Mouse (Mus musculus) naive thymus-derived CD4-positive, alpha-beta T cell, adult 2 months (primary cell): Measurements from ENCODE around the gene Fxyd1.

ENCODE experiments used
- DNase-seq: peaks from one replicate; pipeline ENCODE4 v3.0.0-alpha.2; 2011; ENCODE audit warnings: low read depth

The Fxyd1 gene

GRCm38 (mm10) chr7:31057071-31057470, at the start of gene Fxyd1:
TSS of gene Fxyd1 (minus strand) at chr7:31057199.
- DNase-seq, result no peak

- DNase-seq, result peak; percentile 39
These were observed 49.2 kb upstream of the Fxyd1 start for GRCm38 (mm10) chr7:31106166-31106565.

- peak; percentile 43 for DNase-seq
These were observed 48.2 kb upstream of the Fxyd1 start for GRCm38 (mm10) chr7:31105061-31105768.

GRCm38 (mm10) chr7:31100786-31101185, 43.8 kb upstream of the Fxyd1 start:
- no peak for DNase-seq

- no peak for DNase-seq
These were observed 42.6 kb upstream of the Fxyd1 start for GRCm38 (mm10) chr7:31099612-31099982.

- DNase-seq, result peak; percentile 28
These were observed 42.0 kb upstream of the Fxyd1 start for GRCm38 (mm10) chr7:31098697-31099611.

GRCm38 (mm10) chr7:31097583-31098248, 40.7 kb upstream of the Fxyd1 start:
- peak; percentile 95 for DNase-seq

GRCm38 (mm10) chr7:31096892-31097564, 40.0 kb upstream of the Fxyd1 start:
- peak; percentile 31 for DNase-seq

- DNase-seq, result peak; percentile 70
These were observed 37.9 kb upstream of the Fxyd1 start for GRCm38 (mm10) chr7:31094774-31095501.

GRCm38 (mm10) chr7:31089721-31090120, 32.7 kb upstream of the Fxyd1 start:
- DNase-seq, result peak; percentile 86

- no peak for DNase-seq
These were observed 31.2 kb upstream of the Fxyd1 start for GRCm38 (mm10) chr7:31088206-31088605.

- peak; percentile 70 for DNase-seq
These were observed 30.3 kb upstream of the Fxyd1 start for GRCm38 (mm10) chr7:31087262-31087661.

GRCm38 (mm10) chr7:31086175-31086755, 29.3 kb upstream of the Fxyd1 start:
- no peak for DNase-seq

- DNase-seq, result no peak
These were observed 28.2 kb upstream of the Fxyd1 start for GRCm38 (mm10) chr7:31085171-31085570.

- no peak for DNase-seq
These were observed 27.1 kb upstream of the Fxyd1 start for GRCm38 (mm10) chr7:31084140-31084539.

GRCm38 (mm10) chr7:31082831-31083588, 26.0 kb upstream of the Fxyd1 start:
- no peak for DNase-seq

- DNase-seq, result no peak
These were observed 25.1 kb upstream of the Fxyd1 start for GRCm38 (mm10) chr7:31082106-31082505.

- DNase-seq, result no peak
These were observed 24.1 kb upstream of the Fxyd1 start for GRCm38 (mm10) chr7:31081106-31081505.

GRCm38 (mm10) chr7:31080611-31081010, 23.6 kb upstream of the Fxyd1 start:
- DNase-seq, result no peak

GRCm38 (mm10) chr7:31079670-31080069, 22.7 kb upstream of the Fxyd1 start:
- no peak for DNase-seq
